Mouse (Mus musculus) hindbrain, postnatal 0 days (tissue): ENCODE data around the gene Amdhd2. TPM values are rescaled to one million over a fixed set of nuclear protein-coding genes. Genes with fewer than 3 reads are reported as not detected.

ENCODE experiments used
- ATAC-seq: fragments of 200-750 bp; cut with Nextera tagmentation; 2 replicates; pipeline ENCODE4 v1.8.0; 2017; ENCODE audit warnings: mild to moderate bottlenecking, moderate TSS enrichment, moderate library complexity
- DNase-seq: peaks from one replicate; pipeline ENCODE4 v3.0.0-alpha.2; 2015; ENCODE audit warnings: low spot score
- H3K27ac ChIP-seq: fragments of 300-500 bp; sonication (generic); 2 replicates; pipeline ENCODE4 v1.5.1; 2014; ENCODE audit warnings: mild to moderate bottlenecking
- H3K27me3 ChIP-seq: fragments of 300-500 bp; sonication (generic); 2 replicates; pipeline ENCODE4 v1.6.1; 2014; ENCODE audit warnings: low read length, mixed read lengths; ENCODE audit not compliant: insufficient read depth
- H3K36me3 ChIP-seq: fragments of 300-500 bp; sonication (generic); 2 replicates; pipeline ENCODE4 v1.6.1; 2014; ENCODE audit warnings: low read length, mixed read lengths; ENCODE audit not compliant: insufficient read depth
- H3K4me1 ChIP-seq: fragments of 300-500 bp; sonication (generic); 2 replicates; pipeline ENCODE4 v1.6.1; 2014; ENCODE audit warnings: antibody characterized with exemption, low read length, mixed read lengths; ENCODE audit not compliant: insufficient read depth
- H3K4me2 ChIP-seq: fragments of 300-500 bp; sonication (generic); 2 replicates; pipeline ENCODE4 v1.6.1; 2014; ENCODE audit warnings: low read depth, mild to moderate bottlenecking, low read length, moderate library complexity, mixed read lengths
- H3K4me3 ChIP-seq: fragments of 300-500 bp; sonication (generic); 2 replicates; pipeline ENCODE4 v1.5.1; 2014; ENCODE audit warnings: low read length
- H3K9ac ChIP-seq: fragments of 300-500 bp; sonication (generic); replicated peaks from 2 replicates; pipeline ENCODE4 v1.6.1; 2014; ENCODE audit warnings: mild to moderate bottlenecking, low read length, moderate library complexity, mixed read lengths
- H3K9me3 ChIP-seq: fragments of 300-500 bp; sonication (generic); 2 replicates; pipeline ENCODE4 v1.6.1; 2016; ENCODE audit warnings: low read length, mixed read lengths
- CTCF ChIP-seq: IDR thresholded peaks from 2 replicates; pipeline ENCODE4 v1.5.1; 2016; ENCODE audit warnings: antibody characterized with exemption, control low read depth, low read depth
- WGBS: fragments of 180-500 bp; shearing (Covaris S2); extraction: QIAGEN DNeasy Blood & Tissue Kit; methylation state at CpG from one replicate; pipeline ENCODE4 v1.1.7; 2014; 5-methylcytosine and 5-hydroxymethylcytosine counted together
- polyA plus RNA-seq: library from polyadenylated mRNA; unstranded; fragments of >200 nt; fragmentation: Nextera tagmentation; extraction: Ambion mirVana; gene quantifications from 2 replicates; pipeline ENCODE4 v1.2.1, GENCODE M21; 2015
- total RNA-seq: library from RNA; depleted of rRNA; stranded (reverse); fragments of >200 nt; gene quantifications from 2 replicates; pipeline ENCODE4 v1.2.3, GENCODE M21; 2014

Gene Amdhd2
- total and polyA plus RNA-seq, 2 experiments from 2014 or later: 38.4 to 53.0 TPM

DNA sequence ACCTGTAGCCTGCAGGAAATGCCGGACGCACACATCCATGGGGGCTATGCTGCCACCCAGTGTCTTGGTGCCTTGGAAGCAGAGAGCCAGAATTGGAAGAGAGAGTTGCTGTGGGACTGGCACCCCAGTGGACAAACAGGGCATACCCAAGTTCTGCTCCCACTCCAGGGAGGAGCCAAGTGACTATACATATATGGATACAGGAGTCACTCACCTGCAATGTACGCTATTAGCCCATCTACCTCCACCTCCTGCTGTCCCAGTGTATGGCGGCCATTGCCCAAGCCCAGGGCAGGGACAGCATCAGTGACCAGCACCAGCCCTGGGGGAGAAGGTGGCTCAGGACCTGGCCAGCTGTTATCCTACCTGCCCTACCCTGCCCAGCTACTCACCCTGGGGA, 6.0 kb downstream of the Amdhd2 start:
- Histone ChIP-seq H3K9me3 (no peaks in the 10 kb centered on the region), H3K36me3 (no peaks in the 10 kb centered on the region; the same call in 1 of the 2 replicates), H3K4me2 (no peak overlapping the region), H3K4me1 (peaks cover 1% of the 10 kb centered on the region; the same call in 1 of the 2 replicates), H3K9ac (no peak overlapping the region), H3K27me3 (no peaks in the 10 kb centered on the region), H3K4me3 (no peak overlapping the region), H3K27ac (no peak overlapping the region)
- ATAC-seq (no peak), DNase-seq (no peak)
- WGBS: 98% methylated on average over 4 of the region's 4 CpGs
- TF ChIP-seq CTCF: no peak

DNA sequence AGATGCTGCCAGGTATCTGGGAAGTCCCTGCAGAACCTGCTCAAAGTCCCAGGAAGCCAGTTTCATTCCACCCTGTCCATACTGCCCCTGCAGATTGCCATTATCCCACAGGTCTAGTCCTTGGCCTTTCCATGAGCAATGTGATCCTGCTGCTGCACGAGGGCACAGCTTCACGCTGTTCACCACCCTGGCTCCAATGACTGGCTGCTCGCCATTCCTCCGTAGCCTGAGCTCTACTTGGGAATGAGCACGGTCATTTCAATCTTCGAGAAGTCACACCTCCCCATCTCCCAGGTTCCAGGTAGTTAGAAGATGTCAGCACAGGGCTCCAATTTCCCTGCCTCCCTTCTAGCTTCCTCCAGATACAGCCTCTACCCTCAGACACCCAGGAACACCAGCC, 6.4 kb downstream of the Amdhd2 start:
- ATAC-seq (no peak), DNase-seq (no peak)
- H3K4me2 ChIP-seq: no peak overlapping the region
- no peak overlapping the region for H3K27ac ChIP-seq
- 95% methylated on average over 6 of the region's 6 CpGs for WGBS
- no peak overlapping the region for H3K9ac ChIP-seq
- no peaks in the 10 kb centered on the region for H3K27me3 ChIP-seq
- H3K4me1 ChIP-seq: peaks cover under 1% of the 10 kb centered on the region
- no peak for TF ChIP-seq CTCF
- H3K9me3 ChIP-seq: no peaks in the 10 kb centered on the region
- H3K36me3 ChIP-seq: no peaks in the 10 kb centered on the region; the same call in 1 of the 2 replicates
- no peak overlapping the region for H3K4me3 ChIP-seq

DNA sequence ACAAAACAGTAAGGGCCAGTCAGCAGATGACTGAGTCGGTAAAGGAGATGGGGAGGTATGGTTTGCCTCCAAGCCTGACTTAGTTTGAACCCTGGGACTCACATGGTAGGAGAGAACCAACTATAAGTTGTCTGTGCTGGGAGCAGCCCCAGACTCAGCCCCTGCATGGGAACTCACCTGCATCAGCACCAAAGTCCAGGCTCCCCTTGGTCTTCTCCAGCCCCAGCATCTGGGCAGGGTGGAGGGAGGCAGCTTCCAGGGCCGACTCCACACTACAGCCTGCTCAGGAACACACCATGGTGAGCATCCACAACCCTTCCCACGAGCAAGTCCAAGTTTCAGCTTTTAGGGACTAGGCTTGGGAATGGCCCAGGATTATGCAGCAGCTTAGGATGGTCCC, 7.2 kb downstream of the Amdhd2 start:
- Histone ChIP-seq H3K27ac (no peak overlapping the region), H3K36me3 (no peaks in the 10 kb centered on the region; the same call in 1 of the 2 replicates), H3K9ac (no peak overlapping the region), H3K9me3 (no peaks in the 10 kb centered on the region), H3K4me2 (no peak overlapping the region), H3K4me1 (peaks cover 6% of the 10 kb centered on the region), H3K27me3 (no peaks in the 10 kb centered on the region), H3K4me3 (no peak overlapping the region)
- TF ChIP-seq CTCF: no peak
- no peak for ATAC-seq
- 87% methylated on average over 3 of the region's 3 CpGs for WGBS
- DNase-seq: no peak

DNA sequence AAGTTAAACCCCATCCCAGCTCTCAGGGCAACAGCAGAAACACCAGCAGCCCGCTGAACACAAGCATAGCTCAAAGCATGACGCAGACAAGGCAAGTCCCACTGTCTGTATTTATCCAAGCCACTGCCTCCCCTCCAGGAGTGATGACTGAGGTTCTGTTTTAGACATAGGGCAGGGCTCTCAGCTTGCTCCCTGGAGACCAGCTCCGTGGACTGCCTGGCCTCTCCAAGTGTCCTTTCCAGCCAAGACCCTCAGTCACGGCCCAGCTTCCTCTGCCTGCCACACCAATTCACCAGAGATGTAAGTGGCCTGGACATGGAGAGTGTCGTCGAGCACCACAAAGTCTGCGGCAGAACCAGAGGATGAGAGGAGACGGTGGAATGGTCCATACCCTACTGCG, 7.8 kb downstream of the Amdhd2 start:
- Histone ChIP-seq H3K9me3 (no peaks in the 10 kb centered on the region), H3K27ac (no peak overlapping the region), H3K9ac (no peak overlapping the region), H3K4me3 (no peak overlapping the region), H3K4me1 (peaks cover 6% of the 10 kb centered on the region), H3K4me2 (no peak overlapping the region), H3K27me3 (no peaks in the 10 kb centered on the region), H3K36me3 (no peaks in the 10 kb centered on the region; the same call in 1 of the 2 replicates)
- ATAC-seq (no peak), DNase-seq (no peak)
- no peak for TF ChIP-seq CTCF
- WGBS: 87% methylated on average over 9 of the region's 9 CpGs

DNA sequence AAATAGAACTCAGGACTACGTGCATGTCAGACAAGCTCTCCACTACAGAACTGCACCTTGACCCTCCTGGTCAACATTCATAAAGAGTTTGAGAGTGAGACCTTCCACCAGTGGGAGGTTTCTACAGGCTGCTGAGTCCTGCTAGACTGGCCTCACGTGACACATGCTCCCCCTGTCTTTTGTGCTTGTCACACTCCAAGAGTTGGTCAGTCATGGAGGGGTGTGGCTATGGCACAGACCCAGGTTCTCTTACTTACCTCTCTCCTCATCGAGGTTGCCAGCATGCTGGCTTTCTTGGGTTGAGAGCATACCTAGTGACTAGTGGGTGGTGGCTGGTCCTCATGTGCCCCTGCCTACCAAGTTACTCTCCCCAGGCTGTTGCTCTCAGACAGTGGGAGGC, 9.1 kb downstream of the Amdhd2 start:
- DNase-seq (no peak), ATAC-seq (no peak)
- WGBS: 66% methylated on average over 3 of the region's 3 CpGs
- Histone ChIP-seq H3K9ac (no peak overlapping the region), H3K27me3 (no peaks in the 10 kb centered on the region), H3K4me1 (peaks cover 6% of the 10 kb centered on the region), H3K9me3 (no peaks in the 10 kb centered on the region), H3K4me2 (no peak overlapping the region), H3K27ac (no peak overlapping the region), H3K36me3 (no peaks in the 10 kb centered on the region; the same call in 1 of the 2 replicates), H3K4me3 (no peak overlapping the region)
- no peak for TF ChIP-seq CTCF

DNA sequence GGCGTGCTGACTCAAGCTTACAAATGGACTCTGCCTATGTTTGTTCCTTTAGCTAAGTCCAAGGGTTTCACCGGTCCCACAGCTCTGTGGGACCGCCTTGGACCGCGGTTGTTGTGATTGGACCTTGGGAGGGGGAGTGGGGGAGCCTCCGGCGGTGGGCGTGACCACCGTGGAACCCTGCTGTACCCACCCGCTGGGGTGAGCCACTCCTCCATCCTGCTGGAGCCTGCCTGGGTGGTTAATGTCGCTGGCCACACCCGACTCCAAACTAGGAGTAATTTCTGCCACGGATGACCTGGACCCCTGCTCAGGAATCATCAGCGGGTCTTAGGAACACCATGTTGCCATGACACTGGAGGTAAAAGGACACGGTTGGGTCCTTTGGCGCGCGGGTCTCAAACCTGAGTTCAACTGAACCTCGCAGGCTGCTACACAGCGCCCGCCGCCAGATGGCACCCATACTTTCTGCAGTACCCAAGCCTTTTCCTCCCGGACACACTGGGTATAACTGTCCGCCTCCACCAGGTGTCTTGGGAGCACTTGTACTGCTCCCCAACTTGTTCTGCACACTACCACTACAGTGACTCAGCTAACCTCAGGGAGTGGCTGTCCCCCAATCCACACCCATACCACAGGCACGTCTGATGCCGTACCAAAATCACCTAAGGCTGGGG, 11.5 kb downstream of the Amdhd2 start:
- ATAC-seq (peak; percentile 90), DNase-seq (peak; percentile 83)
- no peak overlapping the region for H3K27ac ChIP-seq
- peak; percentile 88 for TF ChIP-seq CTCF
- H3K36me3 ChIP-seq: no peaks in the 10 kb centered on the region
- H3K9me3 ChIP-seq: no peaks in the 10 kb centered on the region
- no peaks in the 10 kb centered on the region for H3K27me3 ChIP-seq
- H3K4me1 ChIP-seq: peaks cover 6% of the 10 kb centered on the region
- peak overlapping the region; percentile 29 for H3K4me3 ChIP-seq
- WGBS: 1% methylated on average over 26 of the region's 26 CpGs
- peak overlapping the region; percentile 70 for H3K4me2 ChIP-seq
- H3K9ac ChIP-seq: peak overlapping the region; percentile 48

DNA sequence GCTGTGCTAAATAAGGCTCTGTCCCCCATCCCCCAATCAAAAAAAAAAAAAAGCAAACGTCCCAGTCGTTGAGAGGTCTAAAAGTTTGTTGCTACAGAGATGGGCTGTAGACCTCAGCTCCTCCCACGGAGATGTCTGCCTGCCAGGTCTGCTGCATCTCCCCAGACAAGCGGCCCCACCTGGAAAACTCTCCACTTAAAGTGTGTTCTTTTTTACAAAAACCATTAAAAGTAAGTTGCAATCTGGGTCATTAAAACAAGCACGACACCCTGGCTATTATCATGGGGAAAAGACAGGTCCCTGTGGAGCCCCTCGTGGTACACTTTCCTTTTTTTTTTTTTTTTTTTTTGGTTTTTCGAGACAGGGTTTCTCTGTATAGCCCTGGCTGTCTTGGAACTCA, 12.2 kb downstream of the Amdhd2 start:
- Histone ChIP-seq H3K4me2 (peak overlapping the region; percentile 70), H3K4me3 (peak overlapping the region; percentile 29), H3K9me3 (no peaks in the 10 kb centered on the region), H3K9ac (no peak overlapping the region; the same call in 1 of the 2 replicates), H3K4me1 (peaks cover 6% of the 10 kb centered on the region), H3K27me3 (no peaks in the 10 kb centered on the region), H3K27ac (no peak overlapping the region), H3K36me3 (no peaks in the 10 kb centered on the region)
- no peak for TF ChIP-seq CTCF
- 14% methylated on average over 7 of the region's 7 CpGs for WGBS
- DNase-seq (no peak), ATAC-seq (no peak)
